Comparison of ENCODE assay signal across 12 mouse cellular contexts in the genomic region with DNA sequence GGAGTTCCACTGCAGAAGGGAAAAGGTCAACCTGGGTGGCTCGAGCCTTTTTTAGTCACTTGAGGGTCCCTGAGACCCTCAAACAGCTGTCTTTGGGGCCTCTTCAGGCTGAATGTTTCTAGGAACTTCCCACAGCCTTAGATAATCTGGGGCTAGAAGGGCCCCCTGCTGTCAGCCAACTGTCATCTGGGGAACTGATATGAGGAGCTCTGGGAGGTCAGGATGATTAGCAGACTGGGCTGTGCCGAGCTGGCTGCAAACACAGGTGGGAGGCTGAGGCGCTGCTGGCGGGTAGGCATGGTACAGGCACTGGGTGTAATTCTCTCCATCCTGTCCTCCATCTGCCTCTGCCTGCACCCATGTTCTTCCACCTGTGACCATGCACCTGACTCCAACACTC. TPM values are rescaled to one million over a fixed set of nuclear protein-coding genes. Genes with fewer than 3 reads are reported as not detected.
A peak's percentile ranks its signal among the peaks of the same experiment; 100 is the strongest.
DNase-seq lines count a peak whose midpoint lies in the region; ATAC-seq and TF ChIP-seq lines count a peak whose summit lies in the region.
"Had no signal": no experiment of that assay in that cellular context is flagged by ENCODE, and none has a peak within 500 bp of the region (broad histone marks: within the 10 kb centered on the region; RNA-seq: fewer than 3 reads in every experiment).

No protein-coding gene starts in this region.

- no peaks in the 10 kb centered on the region for H3K27me3 ChIP-seq in kidney, embryonic 15.5 days
- H3K27me3 ChIP-seq in kidney, adult 2 months (replicated peaks; ENCODE audit: control insufficient read depth, insufficient read depth, low read length) = no peaks in the 10 kb centered on the region
- H3K27me3 ChIP-seq in liver, embryonic 16.5 days (ENCODE audit: control insufficient read depth, insufficient read depth, low read depth, low read length) = no peaks in the 10 kb centered on the region
- H3K27me3 ChIP-seq: midbrain, embryonic 12.5 days had no signal

- no peak for DNase-seq in kidney, adult 2 months
- peak; percentile 58 for DNase-seq in brain, adult 2 months (ENCODE audit: low read depth, low spot score)
- peak; percentile 60 to 71 for DNase-seq in cerebellum, postnatal 10 days
- no peak for DNase-seq in right cerebral cortex, postnatal 4 days
- no peak for DNase-seq in left cerebral cortex, postnatal 25 days (ENCODE audit: low spot score in 2 of 2)
- DNase-seq in kidney, postnatal 4 days = no peak
- DNase-seq: adrenal gland, postnatal 10 days; heart, adult 2 months had no signal

- TF ChIP-seq POLR2A in kidney, adult 2 months (IDR thresholded peaks at IDR 0.05; ENCODE audit: low read depth, low read length) = no peak

- no peak overlapping the region for H3K27ac ChIP-seq in kidney, embryonic 15.5 days
- no peak overlapping the region for H3K27ac ChIP-seq in kidney, adult 2 months (ENCODE audit: insufficient read depth, low read depth, low read length)
- peak overlapping the region; percentile 91 for H3K27ac ChIP-seq in liver, embryonic 16.5 days (ENCODE audit: low read length)
- H3K27ac ChIP-seq: heart, adult 2 months; midbrain, embryonic 12.5 days had no signal

- H3K9me3 ChIP-seq in kidney, embryonic 15.5 days (replicated peaks) = no peaks in the 10 kb centered on the region
- no peaks in the 10 kb centered on the region for H3K9me3 ChIP-seq in liver, embryonic 16.5 days (replicated peaks; ENCODE audit: control insufficient read depth, low read length)
- H3K9me3 ChIP-seq: midbrain, embryonic 12.5 days had no signal

- H3K36me3 ChIP-seq in kidney, embryonic 15.5 days = peaks cover 100% of the 10 kb centered on the region
- no peaks in the 10 kb centered on the region for H3K36me3 ChIP-seq in kidney, adult 2 months (ENCODE audit: control insufficient read depth, insufficient read depth, low read length)
- H3K36me3 ChIP-seq in liver, embryonic 16.5 days (ENCODE audit: control insufficient read depth, insufficient read depth) = peaks cover 23% of the 10 kb centered on the region

- 80% methylated on average over 4 of the region's 4 CpGs for WGBS in kidney, embryonic 15.5 days
- 72% methylated on average over 4 of the region's 4 CpGs for WGBS in kidney, adult 2 months
- WGBS in liver, embryonic 16.5 days (ENCODE audit: insufficient replicate concordance) = 9% methylated on average over 4 of the region's 4 CpGs

- no peak for TF ChIP-seq CTCF in kidney, adult 2 months (conservative IDR thresholded peaks at IDR 0.05; ENCODE audit: insufficient read depth, insufficient read length, low read depth, low read length)

- no peak overlapping the region for H3K4me2 ChIP-seq in kidney, embryonic 15.5 days
- peak overlapping the region; percentile 79 for H3K4me2 ChIP-seq in liver, embryonic 16.5 days (ENCODE audit: low read depth, low read length)
- H3K4me2 ChIP-seq: midbrain, embryonic 12.5 days had no signal

- H3K4me1 ChIP-seq in kidney, embryonic 15.5 days = no peaks in the 10 kb centered on the region
- H3K4me1 ChIP-seq in kidney, adult 2 months (ENCODE audit: control insufficient read depth, insufficient read depth, low read length) = no peaks in the 10 kb centered on the region
- peaks cover 47% of the 10 kb centered on the region for H3K4me1 ChIP-seq in liver, embryonic 16.5 days (ENCODE audit: control insufficient read depth, low read depth, low read length)
- H3K4me1 ChIP-seq: midbrain, embryonic 12.5 days had no signal

- intact Hi-C loops in left cerebral cortex, postnatal 25 days (cut with DNase I) = no loop called here

- H3K4me3 ChIP-seq in kidney, embryonic 15.5 days (replicated peaks) = no peak overlapping the region
- H3K4me3 ChIP-seq in kidney, adult 2 months (ENCODE audit: insufficient read depth, low read depth, low read length) = no peak overlapping the region
- H3K4me3 ChIP-seq in liver, embryonic 16.5 days (ENCODE audit: low read depth, low read length) = peak overlapping the region; percentile 62
- H3K4me3 ChIP-seq: heart, adult 2 months; midbrain, embryonic 12.5 days had no signal

- peak; percentile 66; the same call in 1 of the 2 replicates for ATAC-seq in kidney, embryonic 15.5 days (replicated peaks; ENCODE audit: low FRiP score)
- peak; percentile 95 for ATAC-seq in liver, embryonic 16.5 days (ENCODE audit: low read depth)

- H3K9ac ChIP-seq in kidney, embryonic 15.5 days = no peak overlapping the region
- peak overlapping the region; percentile 75 for H3K9ac ChIP-seq in liver, embryonic 16.5 days (ENCODE audit: low read depth, low read length)
- H3K9ac ChIP-seq: midbrain, embryonic 12.5 days had no signal

RNA-seq across cellular contexts. Expression of gene 6430550D23Rik, which starts 18.7 kb away (rescaled TPM):
- polyA plus RNA-seq in kidney, embryonic 15.5 days (2015; fragmentation: Nextera tagmentation; extraction: Ambion mirVana) = 0.75 and 1.0 TPM in 2 replicates
- polyA plus RNA-seq in kidney, adult 2 months (2012; rRNA removed) = 2.6 and 2.9 TPM in 2 replicates
- polyA plus RNA-seq in liver, embryonic 16.5 days (2015; fragmentation: Nextera tagmentation; extraction: Ambion mirVana) = 0.54 and 0.98 TPM in 2 replicates
- 1 to 10 TPM; 1.5 to 2.1 TPM for total RNA-seq in left cerebral cortex, postnatal 25 days (2021)

RNA-seq across cellular contexts. Expression of gene Ergic3, which starts 18.8 kb away (rescaled TPM):
- 212 and 240 TPM in 2 replicates for polyA plus RNA-seq in kidney, embryonic 15.5 days (2015; fragmentation: Nextera tagmentation; extraction: Ambion mirVana)
- 327 and 345 TPM in 2 replicates for polyA plus RNA-seq in kidney, adult 2 months (2012; rRNA removed)
- polyA plus RNA-seq in liver, embryonic 16.5 days (2015; fragmentation: Nextera tagmentation; extraction: Ambion mirVana) = 93.2 and 93.9 TPM in 2 replicates
- 100 to 1,000 TPM; 199 to 206 TPM for total RNA-seq in left cerebral cortex, postnatal 25 days (2021)

RNA-seq across cellular contexts. Expression of gene Cep250, which starts 32.8 kb away (rescaled TPM):
- polyA plus RNA-seq in kidney, embryonic 15.5 days (2015; fragmentation: Nextera tagmentation; extraction: Ambion mirVana) = 21.9 and 24.4 TPM in 2 replicates
- 6.6 and 6.9 TPM in 2 replicates for polyA plus RNA-seq in kidney, adult 2 months (2012; rRNA removed)
- polyA plus RNA-seq in liver, embryonic 16.5 days (2015; fragmentation: Nextera tagmentation; extraction: Ambion mirVana) = 6.6 and 7.0 TPM in 2 replicates
- 10 to 100 TPM; 15.8 to 18.4 TPM for total RNA-seq in left cerebral cortex, postnatal 25 days (2021)

RNA-seq across cellular contexts. Expression of gene Gdf5, which starts 43.9 kb away (rescaled TPM):
- 0.51 and 0.84 TPM in 2 replicates for polyA plus RNA-seq in kidney, embryonic 15.5 days (2015; fragmentation: Nextera tagmentation; extraction: Ambion mirVana)
- polyA plus RNA-seq in kidney, adult 2 months (2012; rRNA removed) = 0.29 and 0.41 TPM in 2 replicates
- polyA plus RNA-seq in liver, embryonic 16.5 days (2015; fragmentation: Nextera tagmentation; extraction: Ambion mirVana) = not detected in 2 replicates
- total RNA-seq in left cerebral cortex, postnatal 25 days (2021) = under 1 TPM in 1 of 2 experiments, not detected in 1; 0.23 TPM
- total RNA-seq: heart, adult 2 months had no signal

RNA-seq across cellular contexts. Expression of gene Gm15557, which starts 48.6 kb away (rescaled TPM):
- polyA plus RNA-seq in kidney, embryonic 15.5 days (2015; fragmentation: Nextera tagmentation; extraction: Ambion mirVana) = not detected in 2 replicates
- polyA plus RNA-seq in kidney, adult 2 months (2012; rRNA removed) = not detected in 2 replicates
- not detected in 2 replicates for polyA plus RNA-seq in liver, embryonic 16.5 days (2015; fragmentation: Nextera tagmentation; extraction: Ambion mirVana)
- not detected for total RNA-seq in left cerebral cortex, postnatal 25 days (2021)
- total RNA-seq: adrenal gland, postnatal 10 days; heart, adult 2 months had no signal
- polyA plus RNA-seq: heart, adult 2 months; kidney, embryonic 16.5 days; midbrain, embryonic 12.5 days had no signal

Comparison
In these comparisons a context has a peak if more than half of its experiments do, and no peak if none do; other contexts are left out.
1. DNase-seq: peak in brain, adult 2 months (single experiment) and cerebellum, postnatal 10 days (2 of 2); none in kidney, adult 2 months (single experiment), right cerebral cortex, postnatal 4 days (single experiment), left cerebral cortex, postnatal 25 days (0 of 2) and kidney, postnatal 4 days (0 of 2).